Mouse (Mus musculus) CH12.LX (cell line): ENCODE data around the gene Gm43191. TPM values are rescaled to one million over a fixed set of nuclear protein-coding genes. Genes with fewer than 3 reads are reported as not detected.

Experiments
- DNase-seq: peaks from one replicate; pipeline ENCODE4 v3.0.0-alpha.2; 2013; ENCODE audit errors: extremely low read depth
- H3K27ac ChIP-seq: 2 replicates; pipeline ENCODE4 v1.5.1; 2012; ENCODE audit warnings: low read depth, mild to moderate bottlenecking, control low read depth, moderate library complexity; ENCODE audit not compliant: insufficient read depth
- H3K27me3 ChIP-seq: replicated peaks from 2 replicates; pipeline ENCODE3; 2012; ENCODE audit warnings: inconsistent platforms
- H3K36me3 ChIP-seq, 2 experiments: replicated peaks in 1 of 2; 2 replicates each; pipeline versions ENCODE3 to v1.6.1; 2012; ENCODE audit warnings: inconsistent platforms in 1 of 2, low read length in 1 of 2, mild to moderate bottlenecking in 1 of 2, mixed read lengths in 1 of 2, moderate library complexity in 1 of 2; ENCODE audit not compliant: control insufficient read depth in 1 of 2, insufficient read depth in 1 of 2
- H3K4me1 ChIP-seq, 2 experiments: 2 replicates each; pipeline ENCODE4 v1.6.1; 2012; ENCODE audit warnings: inconsistent platforms in 1 of 2, moderate library complexity in 1 of 2; ENCODE audit not compliant: insufficient read depth in 2 of 2, control insufficient read depth in 1 of 2
- H3K4me2 ChIP-seq: 2 replicates; pipeline ENCODE4 v1.6.1; 2012; ENCODE audit warnings: low read depth, mild to moderate bottlenecking, control low read depth; ENCODE audit not compliant: poor library complexity, insufficient read depth, severe bottlenecking
- H3K4me3 ChIP-seq, 3 experiments: fragments of 150-350 bp in 1 of 3; sonication (generic) in 1 of 3; replicated peaks in 1 of 3; 2 replicates each; pipeline versions ENCODE3 to v1.5.1; 2011 to 2012; ENCODE audit warnings: low read depth in 2 of 3, low read length in 2 of 3, mild to moderate bottlenecking in 2 of 3, moderate library complexity in 2 of 3, control low read depth in 1 of 3, improper control_type of control experiment in 1 of 3, inconsistent platforms in 1 of 3, mixed read lengths in 1 of 3; ENCODE audit not compliant: poor library complexity in 1 of 3
- H3K79me2 ChIP-seq: replicated peaks from 2 replicates; pipeline ENCODE4 v1.6.1; 2012; ENCODE audit warnings: mild to moderate bottlenecking, moderate library complexity; ENCODE audit not compliant: control insufficient read depth, poor library complexity, insufficient read depth, severe bottlenecking; ENCODE audit errors: extremely low read depth
- H3K9ac ChIP-seq: 2 replicates; pipeline ENCODE4 v1.6.1; 2012; ENCODE audit warnings: low read depth, mild to moderate bottlenecking, control low read depth, moderate library complexity; ENCODE audit not compliant: insufficient read depth
- H3K9me3 ChIP-seq: replicated peaks from 2 replicates; pipeline ENCODE3; 2012; ENCODE audit warnings: low read length, inconsistent platforms, mixed read lengths
- BHLHE40 ChIP-seq: IDR thresholded peaks from 2 replicates; pipeline ENCODE4 v1.6.1; 2011; ENCODE audit warnings: mild to moderate bottlenecking, low read depth, low read length, improper control_type of control experiment
- CHD1 ChIP-seq: IDR thresholded peaks from 2 replicates; pipeline ENCODE4 v1.6.1; 2012; ENCODE audit warnings: low read depth, low read length, improper control_type of control experiment, inconsistent platforms
- E2F4 ChIP-seq: IDR thresholded peaks from 2 replicates; pipeline ENCODE4 v1.6.1; 2011; ENCODE audit warnings: low read depth, low read length, improper control_type of control experiment; ENCODE audit not compliant: insufficient replicate concordance
- EP300 ChIP-seq: IDR thresholded peaks from 2 replicates; pipeline ENCODE4 v1.6.1; 2011; ENCODE audit warnings: low read length, improper control_type of control experiment
- ETS1 ChIP-seq: conservative IDR thresholded peaks from 2 replicates; pipeline ENCODE4 v1.6.1; 2012; ENCODE audit warnings: low read depth, mild to moderate bottlenecking, inconsistent platforms, low read length, improper control_type of control experiment, moderate library complexity
- KAT2A ChIP-seq: IDR thresholded peaks from 2 replicates; pipeline ENCODE4 v1.6.1; 2012; ENCODE audit warnings: low read length, improper control_type of control experiment, inconsistent platforms; ENCODE audit not compliant: insufficient replicate concordance
- MAFK ChIP-seq: IDR thresholded peaks from 2 replicates; pipeline ENCODE4 v1.6.1; 2011; ENCODE audit warnings: low read length, improper control_type of control experiment; ENCODE audit not compliant: insufficient replicate concordance
- MAZ ChIP-seq: IDR thresholded peaks from 2 replicates; pipeline ENCODE4 v1.6.1; 2012; ENCODE audit warnings: low read depth, mild to moderate bottlenecking, inconsistent platforms, low read length, improper control_type of control experiment, moderate library complexity
- MEF2A ChIP-seq: IDR thresholded peaks from 2 replicates; pipeline ENCODE4 v1.6.1; 2014; ENCODE audit warnings: low read depth, mild to moderate bottlenecking, inconsistent platforms, low read length, improper control_type of control experiment, borderline replicate concordance
- NELFE ChIP-seq: IDR thresholded peaks from 2 replicates; pipeline ENCODE4 v1.6.1; 2011; ENCODE audit warnings: low read depth, low read length, improper control_type of control experiment
- PAX5 ChIP-seq: IDR thresholded peaks from 2 replicates; pipeline ENCODE4 v1.6.1; 2012; ENCODE audit warnings: low read length, inconsistent platforms, mixed read lengths
- POLR2A ChIP-seq: IDR thresholded peaks from 2 replicates; pipeline ENCODE4 v1.6.1; 2011; ENCODE audit warnings: low read depth, mild to moderate bottlenecking, improper control_type of control experiment, low read length
- POLR2AphosphoS2 ChIP-seq: IDR thresholded peaks from 2 replicates; pipeline ENCODE4 v1.6.1; 2011; ENCODE audit warnings: low read depth, low read length, improper control_type of control experiment
- SIN3A ChIP-seq: IDR thresholded peaks from 2 replicates; pipeline ENCODE4 v1.6.1; 2012; ENCODE audit warnings: low read length, improper control_type of control experiment, inconsistent platforms
- SMC3 ChIP-seq: IDR thresholded peaks from 2 replicates; pipeline ENCODE4 v1.6.1; 2011; ENCODE audit warnings: low read depth, low read length, improper control_type of control experiment
- TCF12 ChIP-seq: IDR thresholded peaks from 2 replicates; pipeline ENCODE4 v1.6.1; 2014; ENCODE audit warnings: low read depth, mild to moderate bottlenecking, inconsistent platforms, low read length, improper control_type of control experiment
- USF1 ChIP-seq: IDR thresholded peaks from 2 replicates; pipeline ENCODE4 v1.6.1; 2014; ENCODE audit warnings: low read depth, mild to moderate bottlenecking, inconsistent platforms, low read length, improper control_type of control experiment
- USF2 ChIP-seq: conservative IDR thresholded peaks from 2 replicates; pipeline ENCODE4 v1.6.1; 2011; ENCODE audit warnings: low read depth, low read length, improper control_type of control experiment
- ZC3H11A ChIP-seq: IDR thresholded peaks from 2 replicates; pipeline ENCODE4 v1.6.1; 2012; ENCODE audit warnings: low read depth, mild to moderate bottlenecking, inconsistent platforms, low read length, improper control_type of control experiment
- ZKSCAN1 ChIP-seq: IDR thresholded peaks from 2 replicates; pipeline ENCODE4 v1.6.1; 2012; ENCODE audit warnings: low read depth, inconsistent platforms, low read length, improper control_type of control experiment, borderline replicate concordance
- ZMIZ1 ChIP-seq: IDR thresholded peaks from 2 replicates; pipeline ENCODE4 v1.6.1; 2012; ENCODE audit warnings: low read depth, mild to moderate bottlenecking, inconsistent platforms, low read length, improper control_type of control experiment
- ZNF384 ChIP-seq: IDR thresholded peaks from 2 replicates; pipeline ENCODE4 v1.6.1; 2012; ENCODE audit warnings: low read depth, low read length, improper control_type of control experiment, inconsistent platforms
- dilution Hi-C: fragments of 300-500 bp; cut with MboI; formaldehyde crosslinking; loops from 2 replicates; pipeline ENCODE4 v1.14.3; 2020; ENCODE audit warnings: low sequenced_read_pairs; ENCODE audit not compliant: extremely low pct_unique_long_range_greater_than_20kb, extremely low pct_ligation_motif_present
- in situ Hi-C: fragments of 300-500 bp; cut with MboI; formaldehyde crosslinking; loops from 3 replicates; pipeline ENCODE4 v1.14.3; 2019; ENCODE audit warnings: low sequenced_read_pairs, low pct_ligation_motif_present, low pct_unique_long_range_greater_than_20kb, mixed read lengths
- polyA plus RNA-seq: library from polyadenylated mRNA; unstranded; fragments of >175 nt; gene quantifications from 2 replicates; pipeline ENCODE4 v1.2.1, GENCODE M21; 2012; ENCODE audit warnings: low read depth; ENCODE audit not compliant: insufficient read length
- total RNA-seq, 2 experiments: library from RNA; depleted of rRNA; stranded (reverse); fragments of 300-350 nt in 1 of 2; fragments of >200 nt in 1 of 2; gene quantifications; 2 replicates each; pipeline ENCODE4 v1.2.3; 2012 to 2014

Gm43191 gene
- total and polyA plus RNA-seq, 3 experiments: 0.51 TPM; not detected in 2

GRCm38 (mm10) chr3:116635799-116636198, 45.3 kb downstream of the Gm43191 start:
- dilution Hi-C loops (no loop called here), in situ Hi-C loops (no loop called here)
- no peak for DNase-seq
- Histone ChIP-seq H3K4me1 (peaks cover 0 to 7% of the 10 kb centered on the region in 2 experiments; a peak in 2 of 4 replicates), H3K9me3 (no peaks in the 10 kb centered on the region), H3K4me2 (no peak overlapping the region), H3K9ac (no peak overlapping the region), H3K27me3 (no peaks in the 10 kb centered on the region), H3K79me2 (no peaks in the 10 kb centered on the region; the same call in 1 of the 2 replicates), H3K36me3 (peaks cover 53 to 94% of the 10 kb centered on the region in 2 experiments), H3K4me3 (no peak overlapping the region), H3K27ac (no peak overlapping the region)
- TF ChIP-seq ETS1 (no peak), USF1 (no peak), KAT2A (no peak), SIN3A (no peak), POLR2A (no peak), TCF12 (no peak), CHD1 (no peak), ZNF384 (no peak), USF2 (no peak), ZC3H11A (no peak)

GRCm38 (mm10) chr3:116634853-116635252, 46.2 kb downstream of the Gm43191 start:
- peaks cover 52 to 94% of the 10 kb centered on the region in 2 experiments for H3K36me3 ChIP-seq
- dilution Hi-C loops: no loop called here

GRCm38 (mm10) chr3:116634091-116634490, 47.0 kb downstream of the Gm43191 start:
- Histone ChIP-seq H3K27me3 (no peaks in the 10 kb centered on the region), H3K9ac (no peak overlapping the region), H3K79me2 (no peaks in the 10 kb centered on the region; the same call in 1 of the 2 replicates), H3K27ac (no peak overlapping the region), H3K4me3 (no peak overlapping the region), H3K4me1 (peaks cover 0 to 4% of the 10 kb centered on the region in 2 experiments; a peak in 1 of 4 replicates), H3K4me2 (no peak overlapping the region), H3K9me3 (no peaks in the 10 kb centered on the region), H3K36me3 (peaks cover 46 to 88% of the 10 kb centered on the region in 2 experiments)
- in situ Hi-C loops: no loop called here
- dilution Hi-C loops: no loop called here
- TF ChIP-seq ZKSCAN1: no peak
- no peak for TF ChIP-seq USF1
- TF ChIP-seq E2F4: no peak
- no peak for TF ChIP-seq POLR2A
- no peak for TF ChIP-seq PAX5
- TF ChIP-seq KAT2A: no peak
- TF ChIP-seq ZMIZ1: no peak
- no peak for TF ChIP-seq MEF2A
- no peak for TF ChIP-seq MAZ
- no peak for TF ChIP-seq NELFE
- no peak for TF ChIP-seq BHLHE40
- DNase-seq: no peak

More at GRCm38 (mm10) chr3:116634853-116635252, 46.2 kb downstream of the Gm43191 start:
- H3K79me2 ChIP-seq: no peaks in the 10 kb centered on the region; the same call in 1 of the 2 replicates
- peaks cover 0 to 4% of the 10 kb centered on the region in 2 experiments; a peak in 1 of 4 replicates for H3K4me1 ChIP-seq
- no peak overlapping the region for H3K9ac ChIP-seq
- H3K4me2 ChIP-seq: no peak overlapping the region
- no peak overlapping the region for H3K4me3 ChIP-seq
- no peaks in the 10 kb centered on the region for H3K27me3 ChIP-seq
- in situ Hi-C loops: no loop called here
- no peaks in the 10 kb centered on the region for H3K9me3 ChIP-seq
- DNase-seq: no peak
- TF ChIP-seq EP300: no peak
- no peak for TF ChIP-seq POLR2AphosphoS2
- no peak for TF ChIP-seq SMC3
- no peak for TF ChIP-seq MAZ
- TF ChIP-seq TCF12: no peak
- TF ChIP-seq NELFE: no peak
- no peak for TF ChIP-seq MAFK
- no peak for TF ChIP-seq SIN3A
- no peak overlapping the region for H3K27ac ChIP-seq
